Mouse (Mus musculus) stomach, embryonic 15.5 days (tissue): Measurements from ENCODE around the gene N4bp1. TPM values are rescaled to one million over a fixed set of nuclear protein-coding genes. Genes with fewer than 3 reads are reported as not detected.
A peak's percentile ranks its signal among the peaks of the same experiment; 100 is the strongest.

ENCODE experiments used
- ATAC-seq: fragments of 200-750 bp; cut with Nextera tagmentation; 2 replicates; pipeline ENCODE4 v1.8.0; 2017; ENCODE audit warnings: low read depth, moderate number of reproducible peaks, moderate TSS enrichment; ENCODE audit not compliant: insufficient read depth, low FRiP score
- H3K27ac ChIP-seq: fragments of 300-500 bp; sonication (generic); 2 replicates; pipeline ENCODE4 v1.5.1; 2015; ENCODE audit warnings: mild to moderate bottlenecking, inconsistent platforms
- H3K27me3 ChIP-seq: fragments of 300-500 bp; sonication (generic); replicated peaks from 2 replicates; pipeline ENCODE4 v1.6.1; 2015; ENCODE audit warnings: inconsistent platforms
- H3K36me3 ChIP-seq: fragments of 300-500 bp; sonication (generic); 2 replicates; pipeline ENCODE4 v1.6.1; 2015; ENCODE audit warnings: inconsistent platforms
- H3K4me1 ChIP-seq: fragments of 300-500 bp; sonication (generic); 2 replicates; pipeline ENCODE4 v1.6.1; 2015; ENCODE audit warnings: inconsistent platforms
- H3K4me2 ChIP-seq: fragments of 300-500 bp; sonication (generic); 2 replicates; pipeline ENCODE4 v1.6.1; 2015; ENCODE audit warnings: mild to moderate bottlenecking, inconsistent platforms
- H3K4me3 ChIP-seq: fragments of 300-500 bp; sonication (generic); replicated peaks from 2 replicates; pipeline ENCODE4 v1.5.1; 2015; ENCODE audit warnings: inconsistent platforms
- H3K9ac ChIP-seq: fragments of 300-500 bp; sonication (generic); 2 replicates; pipeline ENCODE4 v1.6.1; 2015; ENCODE audit warnings: inconsistent platforms
- H3K9me3 ChIP-seq: fragments of 300-500 bp; sonication (generic); 2 replicates; pipeline ENCODE4 v1.6.1; 2016; ENCODE audit warnings: inconsistent platforms
- WGBS: fragments of 180-500 bp; shearing (Covaris S2); methylation state at CpG from one replicate; pipeline ENCODE4 v1.1.7; 2015; 5-methylcytosine and 5-hydroxymethylcytosine counted together
- polyA plus RNA-seq: library from polyadenylated mRNA; unstranded; fragments of >200 nt; fragmentation: Nextera tagmentation; extraction: Ambion mirVana; gene quantifications from 2 replicates; pipeline ENCODE4 v1.2.1, GENCODE M21; 2015

N4bp1 gene
- polyA plus RNA-seq, 1 experiment from 2014 or later, result 9.4 TPM

GRCm38 (mm10) chr8:86769945-86770715 lies 114.9 kb downstream of the N4bp1 start:
- no peak for ATAC-seq
- 73% methylated on average over 1 of the region's 1 CpGs for WGBS
- no peaks in the 10 kb centered on the region for H3K9me3 ChIP-seq

DNA sequence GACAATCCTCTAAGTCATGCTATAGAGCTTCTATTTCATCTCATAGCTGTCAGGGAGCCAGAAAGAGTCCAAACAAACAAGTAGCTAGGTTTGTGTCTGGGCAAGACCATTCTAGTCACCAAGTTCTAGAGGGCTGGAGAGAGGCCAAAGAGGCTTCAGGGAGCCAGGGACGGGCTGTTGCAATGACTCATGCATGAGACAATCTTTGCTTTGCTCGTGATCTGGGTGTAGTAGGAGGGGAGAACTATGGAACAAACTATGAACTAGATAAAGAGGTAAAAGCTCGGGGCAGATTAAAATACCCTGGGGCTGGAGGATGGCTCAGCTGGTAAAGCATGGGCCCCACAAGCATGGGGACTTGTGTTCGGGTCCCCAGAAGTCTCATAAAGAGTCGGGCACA lies 116.6 kb downstream of the N4bp1 start:
- Histone ChIP-seq H3K27me3 (no peaks in the 10 kb centered on the region), H3K4me1 (no peaks in the 10 kb centered on the region), H3K9me3 (no peaks in the 10 kb centered on the region), H3K36me3 (no peaks in the 10 kb centered on the region), H3K4me3 (no peak overlapping the region), H3K27ac (peak overlapping the region; percentile 35; the same call in 1 of the 2 replicates), H3K4me2 (no peak overlapping the region), H3K9ac (no peak overlapping the region)
- peak; percentile 70 for ATAC-seq
- WGBS, result 49% methylated on average over 5 of the region's 5 CpGs

More at GRCm38 (mm10) chr8:86769945-86770715, 114.9 kb downstream of the N4bp1 start:
- Histone ChIP-seq H3K4me1 (no peaks in the 10 kb centered on the region), H3K4me3 (no peak overlapping the region), H3K4me2 (no peak overlapping the region), H3K36me3 (no peaks in the 10 kb centered on the region), H3K27me3 (no peaks in the 10 kb centered on the region), H3K27ac (no peak overlapping the region), H3K9ac (no peak overlapping the region)

GRCm38 (mm10) chr8:86766548-86767211 lies 118.4 kb downstream of the N4bp1 start:
- WGBS, result 81% methylated on average over 9 of the region's 9 CpGs
- Histone ChIP-seq H3K4me3 (no peak overlapping the region), H3K9ac (no peak overlapping the region)

DNA sequence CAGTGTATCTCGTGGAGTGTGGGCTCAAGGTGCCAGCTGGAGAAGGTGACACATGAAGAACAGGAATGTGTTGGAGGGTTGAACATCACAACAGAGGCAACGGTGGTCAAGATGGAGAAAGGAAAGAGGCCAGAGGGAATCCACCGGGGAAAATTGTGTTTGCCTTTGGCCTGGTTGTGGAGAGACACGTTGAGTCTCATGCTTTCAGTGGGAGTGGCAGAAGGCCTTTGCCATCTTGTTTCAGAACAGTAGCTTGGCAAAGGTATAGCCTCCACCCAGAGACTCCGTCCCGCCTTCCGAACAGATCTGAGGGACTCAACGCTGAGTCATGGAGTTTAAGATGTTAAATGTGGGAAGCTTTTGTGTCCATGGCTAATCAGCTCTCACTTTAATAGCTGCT lies 119.4 kb downstream of the N4bp1 start:
- no peak overlapping the region for H3K9ac ChIP-seq
- peak overlapping the region; percentile 26; the same call in 1 of the 2 replicates for H3K27ac ChIP-seq
- H3K27me3 ChIP-seq, result no peaks in the 10 kb centered on the region
- H3K4me1 ChIP-seq, result no peaks in the 10 kb centered on the region
- H3K4me3 ChIP-seq, result no peak overlapping the region
- ATAC-seq, result no peak
- H3K9me3 ChIP-seq, result no peaks in the 10 kb centered on the region
- 82% methylated on average over 8 of the region's 8 CpGs for WGBS
- no peaks in the 10 kb centered on the region for H3K36me3 ChIP-seq
- H3K4me2 ChIP-seq, result no peak overlapping the region

More at GRCm38 (mm10) chr8:86766548-86767211, 118.4 kb downstream of the N4bp1 start:
- no peak for ATAC-seq
- Histone ChIP-seq H3K36me3 (no peaks in the 10 kb centered on the region), H3K9me3 (no peaks in the 10 kb centered on the region), H3K4me2 (no peak overlapping the region), H3K27ac (peak overlapping the region; percentile 26; the same call in 1 of the 2 replicates), H3K4me1 (no peaks in the 10 kb centered on the region), H3K27me3 (no peaks in the 10 kb centered on the region)

- H3K4me2 ChIP-seq, result no peak overlapping the region
- ATAC-seq, result no peak
- H3K9ac ChIP-seq, result no peak overlapping the region
- H3K4me3 ChIP-seq, result no peak overlapping the region
- no peaks in the 10 kb centered on the region for H3K27me3 ChIP-seq
- H3K4me1 ChIP-seq, result no peaks in the 10 kb centered on the region
- H3K9me3 ChIP-seq, result no peaks in the 10 kb centered on the region
- H3K27ac ChIP-seq, result no peak overlapping the region
- WGBS, result 85% methylated on average over 10 of the region's 10 CpGs
- H3K36me3 ChIP-seq, result no peaks in the 10 kb centered on the region
Measured at GRCm38 (mm10) chr8:86765155-86765554, 119.9 kb downstream of the N4bp1 start.

DNA sequence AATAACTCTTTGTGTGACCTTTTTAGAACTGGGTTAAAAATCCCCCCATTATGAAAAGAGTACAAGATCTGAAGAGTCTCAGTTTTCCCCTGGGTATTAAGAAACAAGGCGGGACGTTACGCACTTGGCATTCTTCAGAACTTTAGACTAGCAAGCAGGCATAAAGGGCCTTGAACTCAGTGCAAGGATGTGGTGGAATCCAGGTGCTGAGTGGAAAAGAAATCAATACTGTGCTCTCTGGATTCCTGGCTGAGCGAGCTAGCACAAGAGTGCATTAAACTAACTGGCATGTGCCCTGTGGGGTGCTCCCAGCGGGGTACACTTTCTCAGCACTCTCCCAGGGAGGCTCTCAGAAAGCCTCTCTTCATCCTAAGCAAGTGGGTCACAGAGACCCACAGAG lies 122.3 kb downstream of the N4bp1 start:
- no peaks in the 10 kb centered on the region for H3K36me3 ChIP-seq
- ATAC-seq, result no peak
- 59% methylated on average over 5 of the region's 5 CpGs for WGBS
- 0 out of 2 replicates have a peak, but pooled peaks cover 2% of the 10 kb centered on the region for H3K4me1 ChIP-seq
- H3K4me3 ChIP-seq, result no peak overlapping the region
- no peak overlapping the region for H3K27ac ChIP-seq
- no peak overlapping the region for H3K9ac ChIP-seq
- no peaks in the 10 kb centered on the region for H3K27me3 ChIP-seq
- no peaks in the 10 kb centered on the region for H3K9me3 ChIP-seq
- no peak overlapping the region for H3K4me2 ChIP-seq

GRCm38 (mm10) chr8:86760746-86761145 lies 124.3 kb downstream of the N4bp1 start:
- Histone ChIP-seq H3K36me3 (no peaks in the 10 kb centered on the region), H3K9me3 (no peaks in the 10 kb centered on the region), H3K27me3 (no peaks in the 10 kb centered on the region), H3K4me2 (no peak overlapping the region), H3K4me1 (0 out of 2 replicates have a peak, but pooled peaks cover 2% of the 10 kb centered on the region), H3K27ac (no peak overlapping the region), H3K9ac (no peak overlapping the region), H3K4me3 (no peak overlapping the region)
- no peak for ATAC-seq
- WGBS, result 48% methylated on average over 6 of the region's 6 CpGs

DNA sequence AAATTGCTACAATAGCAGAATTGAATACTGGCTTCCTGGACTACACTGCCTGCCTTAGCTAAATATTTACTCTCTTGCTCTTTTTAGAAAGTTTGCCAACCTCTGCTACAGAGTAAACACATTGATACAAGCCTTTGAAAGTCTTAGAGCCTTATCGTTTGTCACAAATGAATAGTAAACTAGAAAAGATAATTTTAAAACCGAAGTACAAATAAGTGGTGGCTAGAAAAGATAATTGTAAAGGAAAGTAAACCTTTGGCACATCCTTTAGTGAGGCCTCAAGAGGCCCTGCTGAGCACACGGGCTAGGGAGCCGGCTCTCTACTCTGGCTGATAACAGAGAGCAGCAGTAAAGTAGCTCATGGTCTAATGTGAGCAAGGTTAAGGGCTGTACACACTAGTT lies 126.0 kb downstream of the N4bp1 start:
- Histone ChIP-seq H3K9me3 (no peaks in the 10 kb centered on the region), H3K9ac (no peak overlapping the region), H3K27ac (peak overlapping the region; percentile 2; the same call in 1 of the 2 replicates), H3K4me1 (0 out of 2 replicates have a peak, but pooled peaks cover 2% of the 10 kb centered on the region), H3K27me3 (no peaks in the 10 kb centered on the region), H3K4me2 (no peak overlapping the region), H3K36me3 (no peaks in the 10 kb centered on the region), H3K4me3 (no peak overlapping the region)
- WGBS, result 22% methylated on average over 4 of the region's 4 CpGs
- peak; percentile 91 for ATAC-seq

GRCm38 (mm10) chr8:86758651-86759050 lies 126.4 kb downstream of the N4bp1 start:
- peak overlapping the region; percentile 37; the same call in 1 of the 2 replicates for H3K27ac ChIP-seq
- no peak overlapping the region for H3K9ac ChIP-seq
- ATAC-seq, result peak; percentile 68
- no peak overlapping the region for H3K4me2 ChIP-seq
- H3K9me3 ChIP-seq, result no peaks in the 10 kb centered on the region
- H3K4me1 ChIP-seq, result 0 out of 2 replicates have a peak, but pooled peaks cover 2% of the 10 kb centered on the region
- no peaks in the 10 kb centered on the region for H3K27me3 ChIP-seq
- 51% methylated on average over 3 of the region's 3 CpGs for WGBS
- no peak overlapping the region for H3K4me3 ChIP-seq
- H3K36me3 ChIP-seq, result no peaks in the 10 kb centered on the region

Other genes with a start within 250 kb of the N4bp1 start
- gene Gm10638, start 139.6 kb downstream of the N4bp1 start, polyA plus RNA-seq, result 3.6 and 3.7 TPM in 2 replicates
- 38.3 and 40.7 TPM in 2 replicates for gene Siah1a, start 139.3 kb downstream of the N4bp1 start, polyA plus RNA-seq